20 mouse cellular contexts compared by ENCODE assay signal in the genomic region with DNA sequence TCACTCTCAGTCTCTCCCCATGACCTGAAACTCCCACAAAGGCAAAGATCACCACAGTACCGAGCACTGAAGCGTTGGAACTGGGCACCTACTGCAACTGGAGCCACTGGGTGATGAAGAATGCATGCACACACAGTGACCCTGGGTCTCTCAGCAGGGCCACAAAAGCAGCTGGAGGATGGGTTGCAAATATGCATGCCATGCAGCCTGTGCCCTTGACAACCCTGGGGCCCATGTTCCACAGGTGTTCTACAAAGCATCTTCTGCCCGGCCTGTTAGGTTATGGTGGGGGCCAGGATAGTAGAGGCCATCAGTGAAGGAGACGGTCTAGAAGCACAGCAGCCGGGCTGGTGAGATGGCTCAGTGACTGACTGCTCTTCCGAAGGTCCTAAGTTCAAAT. TPM values are rescaled to one million over a fixed set of nuclear protein-coding genes. Genes with fewer than 3 reads are reported as not detected.
"Had no signal": no experiment of that assay in that cellular context is flagged by ENCODE, and none has a peak within 500 bp of the region (broad histone marks: within the 10 kb centered on the region; RNA-seq: fewer than 3 reads in every experiment).

No protein-coding gene starts in this region.

- DNase-seq: kidney, adult 9 months; kidney, postnatal 14 days; kidney, postnatal 4 days; layer of hippocampus, postnatal 36 days; liver, embryonic 13.5 days; lung, adult 2 months; lung, postnatal 14 days; lung, postnatal 4 days; retina, postnatal 1 day; right cerebral cortex, postnatal 25 days; thymus, adult 2 months; thymus, postnatal 14 days; thymus, postnatal 4 days had no signal

- H3K9me3 ChIP-seq: liver, embryonic 13.5 days; midbrain, embryonic 10.5 days; midbrain, embryonic 13.5 days; neural tube, embryonic 13.5 days had no signal

- H3K27ac ChIP-seq: liver, embryonic 13.5 days; midbrain, embryonic 10.5 days; midbrain, embryonic 13.5 days; neural tube, embryonic 13.5 days had no signal

- H3K27me3 ChIP-seq: liver, embryonic 13.5 days; midbrain, embryonic 13.5 days; neural tube, embryonic 13.5 days had no signal

- ATAC-seq: midbrain, embryonic 13.5 days; midbrain, embryonic 16.5 days had no signal

- H3K4me3 ChIP-seq: left cerebral cortex, adult 2 months; liver, embryonic 13.5 days; midbrain, embryonic 10.5 days; midbrain, embryonic 13.5 days; myocyte; neural tube, embryonic 13.5 days had no signal

RNA-seq across cellular contexts. Expression of a gene that starts 50.4 kb away (rescaled TPM):
- total RNA-seq: monocyte, adult 5-6 weeks had no signal
